Mouse (Mus musculus) bone marrow, adult 2 months (tissue): ENCODE data around the gene Tecpr1. TPM values are rescaled to one million over a fixed set of nuclear protein-coding genes. Genes with fewer than 3 reads are reported as not detected.
A peak's percentile ranks its signal among the peaks of the same experiment; 100 is the strongest.

Experiments
- H3K27ac ChIP-seq: fragments of 200-500 bp; 2 replicates; pipeline ENCODE4 v1.5.1; 2012; ENCODE audit warnings: low read depth, mild to moderate bottlenecking, control low read depth, inconsistent platforms, low read length; ENCODE audit not compliant: control insufficient read depth, poor library complexity, insufficient read depth
- H3K4me1 ChIP-seq: fragments of 200-500 bp; 2 replicates; pipeline ENCODE4 v1.6.1; 2011; ENCODE audit warnings: low read length; ENCODE audit not compliant: control insufficient read depth, insufficient read depth
- H3K4me3 ChIP-seq: fragments of 200-500 bp; replicated peaks from 2 replicates; pipeline ENCODE3; 2011; ENCODE audit warnings: mild to moderate bottlenecking, low read depth, low read length, control low read depth; ENCODE audit not compliant: control insufficient read depth
- CTCF ChIP-seq: fragments of 200-500 bp; IDR thresholded peaks from 2 replicates; pipeline ENCODE4 v1.5.1; 2011; ENCODE audit warnings: low read length, control low read depth; ENCODE audit not compliant: control insufficient read depth, insufficient read depth
- POLR2A ChIP-seq: fragments of 200-500 bp; IDR thresholded peaks from 2 replicates; pipeline ENCODE4 v1.6.1; 2011; ENCODE audit warnings: low read depth, mild to moderate bottlenecking, control low read depth, low read length, borderline replicate concordance; ENCODE audit not compliant: control insufficient read depth
- WGBS: fragments of 180-500 bp; shearing (Covaris S2); methylation state at CpG from one replicate; pipeline ENCODE4 v1.1.7; 2018; 5-methylcytosine and 5-hydroxymethylcytosine counted together
- polyA plus RNA-seq: library from polyadenylated mRNA; stranded (reverse); fragments of >200 nt; gene quantifications from 2 replicates; pipeline ENCODE4 v1.2.4, GENCODE M21; 2011; ENCODE audit warnings: low replicate concordance; ENCODE audit not compliant: missing spikeins, insufficient read depth, insufficient read length

Gene Tecpr1
- polyA plus RNA-seq, 1 experiment, result 11.9 TPM

DNA sequence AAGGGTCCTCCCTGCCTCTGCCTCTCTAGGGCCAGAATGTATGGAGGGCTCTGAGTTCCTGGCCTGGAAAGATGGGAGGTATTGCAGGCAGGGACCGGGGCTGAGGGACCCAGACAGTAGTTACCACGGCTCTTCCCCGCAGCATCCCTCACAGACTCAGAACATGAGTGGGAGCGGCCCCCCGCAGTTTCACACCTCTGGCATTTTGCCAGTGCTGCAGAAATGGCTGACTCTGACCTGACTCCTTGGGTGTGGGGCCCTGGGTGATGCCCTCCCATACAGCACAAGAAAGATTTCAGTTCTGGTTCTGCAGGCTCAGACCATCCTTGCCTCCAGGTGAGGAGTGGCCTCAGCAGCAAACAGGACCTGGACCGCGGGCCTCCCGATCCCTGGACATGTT lies 27.8 kb downstream of the Tecpr1 start:
- no peak overlapping the region for H3K27ac ChIP-seq
- TF ChIP-seq POLR2A, result no peak
- TF ChIP-seq CTCF, result no peak
- WGBS, result 88% methylated on average over 8 of the region's 8 CpGs
- H3K4me3 ChIP-seq, result no peak overlapping the region
- peaks cover 2% of the 10 kb centered on the region; the same call in 1 of the 2 replicates for H3K4me1 ChIP-seq

DNA sequence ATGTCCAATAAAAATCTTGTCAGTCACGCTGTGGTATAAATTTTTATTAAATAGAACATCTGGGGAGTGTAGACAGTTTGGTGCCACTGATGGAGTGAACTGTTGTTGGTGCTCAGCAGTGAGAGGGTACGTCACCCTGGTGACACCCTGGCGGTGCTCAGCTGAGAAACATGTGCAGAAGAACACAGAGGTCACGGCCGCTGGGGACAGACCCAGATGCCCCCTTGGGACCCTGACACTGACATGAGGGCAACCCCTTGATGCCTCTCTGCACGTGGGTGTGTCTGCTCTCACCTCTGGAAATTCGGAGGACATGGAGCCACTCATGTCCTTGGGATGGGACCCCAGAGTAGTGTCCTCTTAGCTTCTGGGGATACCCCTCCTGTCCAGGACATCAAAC lies 29.0 kb downstream of the Tecpr1 start:
- Histone ChIP-seq H3K4me1 (peaks cover 3% of the 10 kb centered on the region; the same call in 1 of the 2 replicates), H3K27ac (no peak overlapping the region), H3K4me3 (no peak overlapping the region)
- WGBS, result 77% methylated on average over 7 of the region's 7 CpGs
- no peak for TF ChIP-seq CTCF
- TF ChIP-seq POLR2A, result no peak

DNA sequence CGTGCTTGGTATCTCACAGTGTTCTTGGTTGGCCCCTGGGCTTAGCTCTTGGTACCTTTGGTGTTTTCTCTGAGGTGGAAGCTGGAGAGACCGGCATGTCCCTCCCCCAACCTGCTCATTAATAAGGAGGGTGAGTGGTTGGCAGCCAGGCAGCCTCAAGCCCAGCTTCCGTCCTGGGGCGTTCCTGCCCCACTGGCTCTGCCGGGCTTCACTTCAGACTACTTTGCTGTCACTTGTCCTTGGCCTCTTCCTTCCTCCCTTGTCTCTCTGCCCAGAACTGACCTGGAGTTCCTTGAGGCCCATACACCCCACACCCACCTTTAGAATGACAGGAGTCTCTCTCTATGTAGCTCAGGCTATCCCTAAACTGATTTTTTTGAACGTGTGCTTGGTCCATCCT lies 30.7 kb downstream of the Tecpr1 start:
- Histone ChIP-seq H3K4me3 (no peak overlapping the region), H3K4me1 (peaks cover 5% of the 10 kb centered on the region; the same call in 1 of the 2 replicates), H3K27ac (no peak overlapping the region)
- TF ChIP-seq CTCF (no peak), POLR2A (no peak)
- WGBS, result 55% methylated on average over 6 of the region's 6 CpGs

DNA sequence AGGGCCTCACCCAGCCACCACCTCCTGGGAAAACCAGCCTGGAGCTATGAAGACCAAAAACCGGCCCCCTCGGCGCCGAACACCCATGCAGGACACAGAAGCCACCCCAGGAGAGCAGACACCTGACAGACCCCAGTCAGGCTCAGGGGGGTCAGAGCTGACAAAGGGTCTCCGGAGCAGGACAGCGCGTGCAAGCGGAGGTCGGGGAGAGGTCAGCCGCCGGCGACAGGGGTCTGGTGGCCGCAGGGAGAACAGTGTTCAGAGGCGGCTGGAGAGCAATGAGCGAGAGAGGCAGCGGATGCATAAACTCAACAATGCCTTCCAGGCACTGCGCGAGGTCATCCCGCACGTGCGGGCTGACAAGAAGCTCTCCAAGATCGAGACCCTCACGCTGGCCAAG lies 32.4 kb downstream of the Tecpr1 start:
- Histone ChIP-seq H3K27ac (no peak overlapping the region), H3K4me3 (no peak overlapping the region), H3K4me1 (peaks cover 5% of the 10 kb centered on the region; the same call in 1 of the 2 replicates)
- TF ChIP-seq POLR2A, result no peak
- no peak for TF ChIP-seq CTCF
- 95% methylated on average over 23 of the region's 23 CpGs for WGBS

DNA sequence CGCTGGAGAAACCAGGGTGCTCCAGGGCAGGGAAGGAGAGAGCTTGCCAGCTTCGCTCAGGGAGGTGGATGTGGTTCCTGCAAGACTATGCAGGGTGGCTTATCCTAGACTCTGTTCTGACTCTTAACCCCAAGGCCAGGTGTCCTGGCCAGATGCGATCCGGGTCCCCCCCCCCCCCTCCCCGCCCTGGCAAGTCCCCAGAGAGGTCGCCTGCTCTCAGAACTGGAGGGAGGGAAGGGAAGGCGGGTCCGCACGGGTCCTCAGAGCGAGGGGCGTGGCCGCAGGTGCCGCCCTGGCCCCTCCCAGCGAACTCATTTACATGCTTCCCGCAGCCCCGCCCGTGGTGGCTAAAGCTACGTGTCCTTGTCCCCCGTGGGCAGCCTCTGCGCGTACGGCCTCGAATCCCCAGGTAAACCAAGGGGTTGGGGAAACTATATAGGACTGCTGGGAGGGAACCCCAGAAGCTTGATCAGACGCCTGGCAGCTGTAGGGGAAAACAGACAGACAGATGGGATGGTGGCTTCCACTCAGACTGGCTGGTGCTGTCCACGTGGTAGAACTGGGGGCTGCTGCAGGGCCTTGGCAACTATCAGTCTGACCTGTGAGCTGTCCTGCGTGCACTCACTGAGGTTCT lies 33.3 kb downstream of the Tecpr1 start, which contains the start of gene Bhlha15:
TSS of gene Bhlha15 (plus strand) at position 337 of the 634 bp plus-strand sequence.
- TF ChIP-seq POLR2A, result no peak
- no peak for TF ChIP-seq CTCF
- Histone ChIP-seq H3K4me1 (peaks cover 5% of the 10 kb centered on the region; the same call in 1 of the 2 replicates), H3K27ac (no peak within 1 kb of the TSS), H3K4me3 (peak within 1 kb of the TSS; percentile 8)
- WGBS, result 2% methylated on average over 25 of the region's 26 CpGs

DNA sequence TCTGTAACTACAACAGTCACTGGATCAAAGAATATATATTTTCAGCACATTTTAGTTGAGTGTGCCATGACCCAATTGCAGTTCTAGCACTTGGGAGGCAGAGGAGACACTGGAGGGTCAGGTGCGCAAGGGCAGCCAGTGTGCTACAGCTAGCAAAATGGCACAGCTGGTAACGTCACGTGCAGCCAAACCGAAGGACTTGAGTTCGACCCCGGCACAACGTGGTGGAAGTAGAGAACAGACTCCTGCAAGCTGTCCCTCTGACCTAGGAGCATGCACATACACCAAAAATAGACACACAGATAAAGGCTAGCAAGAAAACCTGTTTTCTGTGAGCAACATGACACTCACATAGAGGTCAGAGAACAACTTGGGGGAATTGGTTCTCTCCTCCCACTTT lies 34.1 kb downstream of the Tecpr1 start:
- Histone ChIP-seq H3K4me1 (peaks cover 9% of the 10 kb centered on the region; the same call in 1 of the 2 replicates), H3K4me3 (no peak overlapping the region), H3K27ac (no peak overlapping the region)
- TF ChIP-seq POLR2A (no peak), CTCF (no peak)
- 74% methylated on average over 7 of the region's 7 CpGs for WGBS

DNA sequence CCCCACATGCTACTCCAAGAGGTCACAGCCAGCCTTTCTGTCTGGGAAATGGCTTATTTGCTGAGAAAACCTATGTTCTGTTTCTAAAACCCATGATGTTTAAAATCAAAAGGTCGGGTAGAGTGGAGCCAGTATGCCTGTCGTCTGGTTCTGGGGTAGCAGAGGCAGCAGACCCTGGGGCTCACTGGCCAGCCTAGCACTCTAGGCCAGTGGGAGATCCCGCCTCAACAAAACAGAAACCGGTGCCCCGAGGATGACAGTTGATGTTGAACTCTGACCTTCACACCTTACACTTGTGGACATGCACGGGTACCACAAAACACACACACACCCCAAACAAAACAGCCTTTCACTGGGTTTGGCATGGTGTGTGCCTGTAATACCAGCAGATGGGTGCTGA lies 35.0 kb downstream of the Tecpr1 start:
- H3K27ac ChIP-seq, result no peak overlapping the region
- WGBS, result 84% methylated on average over 6 of the region's 6 CpGs
- H3K4me1 ChIP-seq, result peaks cover 9% of the 10 kb centered on the region; the same call in 1 of the 2 replicates
- no peak for TF ChIP-seq POLR2A
- no peak for TF ChIP-seq CTCF
- H3K4me3 ChIP-seq, result no peak overlapping the region

DNA sequence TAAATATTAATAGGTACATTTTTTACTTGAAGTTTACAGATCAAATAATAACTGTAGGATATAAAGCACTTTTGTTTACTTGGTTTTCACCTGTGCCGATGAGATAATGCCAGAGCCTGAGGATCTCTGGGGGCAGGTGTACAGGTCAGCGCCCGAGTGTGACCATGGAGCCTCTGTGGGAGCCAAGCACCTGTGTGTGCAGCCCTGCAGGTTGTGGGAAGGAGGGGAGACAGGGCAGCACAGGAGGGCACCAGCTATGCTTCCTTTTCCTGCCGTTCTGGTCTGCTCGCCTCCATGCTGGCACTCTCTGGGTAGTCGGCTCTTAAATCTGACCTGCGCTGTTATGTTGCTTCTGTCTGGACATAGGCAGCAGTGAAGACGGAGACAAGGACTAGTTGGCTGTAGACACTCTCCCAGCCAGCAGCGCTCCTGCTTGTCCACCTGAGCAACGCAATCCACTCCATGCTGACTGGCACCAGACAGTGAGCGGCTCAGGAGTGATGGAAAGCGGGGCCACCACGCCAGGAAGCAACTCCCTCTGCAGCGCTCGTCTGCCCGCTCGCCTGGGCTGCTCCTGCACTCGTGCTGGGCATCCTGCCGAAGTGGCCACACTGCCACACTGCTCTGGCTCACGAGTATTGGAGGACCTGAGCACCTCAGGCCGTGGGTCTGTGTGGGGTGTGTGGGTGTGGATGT lies 38.9 kb downstream of the Tecpr1 start:
- WGBS, result 59% methylated on average over 21 of the region's 21 CpGs
- TF ChIP-seq POLR2A (no peak), CTCF (no peak)
- Histone ChIP-seq H3K27ac (peak overlapping the region; percentile 4; the same call in 1 of the 2 replicates), H3K4me3 (no peak overlapping the region), H3K4me1 (peaks cover 9% of the 10 kb centered on the region; the same call in 1 of the 2 replicates)
